Mouse (Mus musculus): Measurements from ENCODE around the gene Crabp2. TPM values are rescaled to one million over a fixed set of nuclear protein-coding genes. Genes with fewer than 3 reads are reported as not detected.

Crabp2 gene
- polyA plus RNA-seq, 1 experiment from 2014 or later = 44.3 TPM

GRCm38 (mm10) chr3:87947056-87947810 is 1.2 kb upstream of the Crabp2 start:
- H3K27me3 ChIP-seq (ENCODE audit: control insufficient read depth, insufficient read depth, low read length) = no peaks in the 10 kb centered on the region
- H3K27ac ChIP-seq (replicated peaks) = no peak overlapping the region
- ATAC-seq (ENCODE audit: low FRiP score, low TSS enrichment) = no peak
- 0 out of 2 replicates have a peak overlapping the region, but pooled peaks have one; percentile 31 for H3K9ac ChIP-seq (ENCODE audit: low read length)
- TF ChIP-seq EP300 (optimal IDR thresholded peaks at IDR 0.05) (no peak), CTCF (IDR thresholded peaks at IDR 0.05; ENCODE audit: low read depth) (no peak)
- H3K4me3 ChIP-seq (ENCODE audit: low read depth, low read length) = peak overlapping the region; percentile 22
- H3K4me1 ChIP-seq (replicated peaks; ENCODE audit: control insufficient read depth, insufficient read depth) = peaks cover 3% of the 10 kb centered on the region
- 14% methylated on average over 26 of the region's 26 CpGs for WGBS
- H3K4me2 ChIP-seq (replicated peaks; ENCODE audit: low read depth) = peak overlapping the region; percentile 50
- no peaks in the 10 kb centered on the region for H3K9me3 ChIP-seq (ENCODE audit: control insufficient read depth, low read length)
- DNase-seq (ENCODE audit: low spot score) = no peak
- H3K36me3 ChIP-seq (ENCODE audit: control insufficient read depth, insufficient read depth, low read length) = 0 out of 2 replicates have a peak, but pooled peaks cover 3% of the 10 kb centered on the region

- 2% methylated on average over 16 of the region's 17 CpGs for WGBS
- no peak for ATAC-seq (ENCODE audit: low FRiP score, low TSS enrichment)
- Histone ChIP-seq H3K4me1 (replicated peaks; ENCODE audit: control insufficient read depth, insufficient read depth) (peaks cover 3% of the 10 kb centered on the region), H3K27me3 (ENCODE audit: control insufficient read depth, insufficient read depth, low read length) (no peaks in the 10 kb centered on the region), H3K4me3 (ENCODE audit: low read depth, low read length) (peak overlapping the region; percentile 22), H3K27ac (replicated peaks) (no peak overlapping the region), H3K9me3 (ENCODE audit: control insufficient read depth, low read length) (no peaks in the 10 kb centered on the region), H3K9ac (ENCODE audit: low read length) (0 out of 2 replicates have a peak overlapping the region, but pooled peaks have one; percentile 31), H3K36me3 (ENCODE audit: control insufficient read depth, insufficient read depth, low read length) (no peaks in the 10 kb centered on the region), H3K4me2 (replicated peaks; ENCODE audit: low read depth) (peak overlapping the region; percentile 50)
- no peak for DNase-seq (ENCODE audit: low spot score)
- TF ChIP-seq EP300 (optimal IDR thresholded peaks at IDR 0.05) = no peak
- TF ChIP-seq CTCF (IDR thresholded peaks at IDR 0.05; ENCODE audit: low read depth) = no peak
Measured at GRCm38 (mm10) chr3:87947811-87948199, 661 bp upstream of the Crabp2 start.

GRCm38 (mm10) chr3:87949266-87949954 is 944 bp downstream of the Crabp2 start:
- ATAC-seq (ENCODE audit: low FRiP score, low TSS enrichment) (no peak), DNase-seq (ENCODE audit: low spot score) (no peak)
- H3K4me2 ChIP-seq (replicated peaks; ENCODE audit: low read depth) = no peak overlapping the region; the same call in 1 of the 2 replicates
- no peaks in the 10 kb centered on the region for H3K9me3 ChIP-seq (ENCODE audit: control insufficient read depth, low read length)
- no peak for TF ChIP-seq EP300 (optimal IDR thresholded peaks at IDR 0.05)
- no peaks in the 10 kb centered on the region for H3K27me3 ChIP-seq (ENCODE audit: control insufficient read depth, insufficient read depth, low read length)
- no peak overlapping the region for H3K9ac ChIP-seq (ENCODE audit: low read length)
- no peaks in the 10 kb centered on the region for H3K36me3 ChIP-seq (ENCODE audit: control insufficient read depth, insufficient read depth, low read length)
- 33% methylated on average over 14 of the region's 16 CpGs for WGBS
- H3K4me1 ChIP-seq (replicated peaks; ENCODE audit: control insufficient read depth, insufficient read depth) = peaks cover 3% of the 10 kb centered on the region
- no peak overlapping the region for H3K27ac ChIP-seq (replicated peaks)
- no peak overlapping the region for H3K4me3 ChIP-seq (ENCODE audit: low read depth, low read length)

- Histone ChIP-seq H3K4me3 (ENCODE audit: low read depth, low read length) (no peak overlapping the region), H3K27ac (replicated peaks) (no peak overlapping the region), H3K9me3 (ENCODE audit: control insufficient read depth, low read length) (no peaks in the 10 kb centered on the region), H3K27me3 (ENCODE audit: control insufficient read depth, insufficient read depth, low read length) (no peaks in the 10 kb centered on the region), H3K36me3 (ENCODE audit: control insufficient read depth, insufficient read depth, low read length) (no peaks in the 10 kb centered on the region), H3K4me2 (replicated peaks; ENCODE audit: low read depth) (no peak overlapping the region), H3K4me1 (replicated peaks; ENCODE audit: control insufficient read depth, insufficient read depth) (no peaks in the 10 kb centered on the region; the same call in none of the 2 replicates), H3K9ac (ENCODE audit: low read length) (no peak overlapping the region)
- no peak for ATAC-seq (ENCODE audit: low FRiP score, low TSS enrichment)
- WGBS = 38% methylated on average over 13 of the region's 13 CpGs
- TF ChIP-seq CTCF (IDR thresholded peaks at IDR 0.05; ENCODE audit: low read depth) (no peak), EP300 (optimal IDR thresholded peaks at IDR 0.05) (no peak)
- no peak for DNase-seq (ENCODE audit: low spot score)
Measured at GRCm38 (mm10) chr3:87949955-87950515, 1.6 kb downstream of the Crabp2 start.

- Histone ChIP-seq H3K4me3 (ENCODE audit: low read depth, low read length) (peak overlapping the region; percentile 23), H3K36me3 (ENCODE audit: control insufficient read depth, insufficient read depth, low read length) (no peaks in the 10 kb centered on the region), H3K9me3 (ENCODE audit: control insufficient read depth, low read length) (no peaks in the 10 kb centered on the region), H3K4me1 (replicated peaks; ENCODE audit: control insufficient read depth, insufficient read depth) (no peaks in the 10 kb centered on the region; the same call in none of the 2 replicates), H3K9ac (ENCODE audit: low read length) (no peak overlapping the region), H3K27ac (replicated peaks) (peak overlapping the region; percentile 61; the same call in 1 of the 2 replicates), H3K27me3 (ENCODE audit: control insufficient read depth, insufficient read depth, low read length) (no peaks in the 10 kb centered on the region), H3K4me2 (replicated peaks; ENCODE audit: low read depth) (peak overlapping the region; percentile 47)
- TF ChIP-seq CTCF (IDR thresholded peaks at IDR 0.05; ENCODE audit: low read depth) (no peak), EP300 (optimal IDR thresholded peaks at IDR 0.05) (no peak)
- ATAC-seq (ENCODE audit: low FRiP score, low TSS enrichment) (no peak), DNase-seq (ENCODE audit: low spot score) (no peak)
- 34% methylated on average over 12 of the region's 12 CpGs for WGBS
Measured at GRCm38 (mm10) chr3:87951946-87952345, 3.5 kb downstream of the Crabp2 start.
